Mouse (Mus musculus) pancreas, adult 10 weeks (tissue): ENCODE results near the gene Hist1h2bp. TPM values are rescaled to one million over a fixed set of nuclear protein-coding genes. Genes with fewer than 3 reads are reported as not detected.

Experiments used
- polyA plus RNA-seq: library from polyadenylated mRNA; stranded (reverse); fragments of 350-450 nt; fragmentation: Illumina TruSeq; extraction: RNeasy Lipid Tissue Mini Kit (QIAGEN cat#74804); gene quantifications from one replicate; pipeline ENCODE4 v1.2.3, GENCODE M21; 2015; ENCODE audit warnings: low read depth, low replicate concordance; ENCODE audit not compliant: insufficient read depth

Hist1h2bp gene
- not detected for polyA plus RNA-seq

DNA sequence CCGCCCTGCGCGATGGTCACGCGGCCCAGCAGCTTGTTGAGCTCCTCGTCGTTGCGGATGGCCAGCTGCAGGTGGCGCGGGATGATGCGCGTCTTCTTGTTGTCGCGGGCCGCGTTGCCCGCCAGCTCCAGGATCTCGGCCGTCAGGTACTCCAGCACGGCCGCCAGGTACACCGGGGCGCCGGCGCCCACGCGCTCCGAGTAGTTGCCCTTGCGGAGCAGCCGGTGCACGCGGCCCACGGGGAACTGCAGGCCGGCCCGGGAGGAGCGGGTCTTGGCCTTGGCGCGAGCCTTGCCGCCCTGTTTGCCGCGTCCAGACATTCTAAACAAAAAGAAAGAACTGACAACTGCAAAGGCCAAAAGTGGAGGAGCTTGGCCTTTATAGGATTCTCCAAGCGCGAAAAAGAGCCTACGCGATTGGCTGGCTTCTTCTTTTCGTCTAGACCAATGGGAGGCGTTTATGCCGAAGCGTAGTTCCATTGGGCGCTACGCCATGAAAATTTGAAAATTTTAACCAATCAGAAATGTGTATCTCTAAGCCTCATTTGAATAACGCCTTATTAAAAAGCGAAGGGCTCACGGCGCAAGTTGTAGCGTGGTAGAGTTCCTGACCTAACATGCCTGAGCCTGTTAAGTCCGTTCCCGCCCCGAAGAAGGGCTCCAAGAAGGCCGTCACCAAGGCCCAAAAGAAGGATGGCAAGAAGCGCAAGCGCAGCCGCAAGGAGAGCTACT is at the start of gene Hist1h2bp, which contains the start of gene Hist1h2an:
Gene Hist1h2bp, plus strand, starts transcription at position 563 of the 731 bp plus-strand sequence.
Gene Hist1h2an, minus strand, starts transcription at position 320 of the 731 bp plus-strand sequence.

DNA sequence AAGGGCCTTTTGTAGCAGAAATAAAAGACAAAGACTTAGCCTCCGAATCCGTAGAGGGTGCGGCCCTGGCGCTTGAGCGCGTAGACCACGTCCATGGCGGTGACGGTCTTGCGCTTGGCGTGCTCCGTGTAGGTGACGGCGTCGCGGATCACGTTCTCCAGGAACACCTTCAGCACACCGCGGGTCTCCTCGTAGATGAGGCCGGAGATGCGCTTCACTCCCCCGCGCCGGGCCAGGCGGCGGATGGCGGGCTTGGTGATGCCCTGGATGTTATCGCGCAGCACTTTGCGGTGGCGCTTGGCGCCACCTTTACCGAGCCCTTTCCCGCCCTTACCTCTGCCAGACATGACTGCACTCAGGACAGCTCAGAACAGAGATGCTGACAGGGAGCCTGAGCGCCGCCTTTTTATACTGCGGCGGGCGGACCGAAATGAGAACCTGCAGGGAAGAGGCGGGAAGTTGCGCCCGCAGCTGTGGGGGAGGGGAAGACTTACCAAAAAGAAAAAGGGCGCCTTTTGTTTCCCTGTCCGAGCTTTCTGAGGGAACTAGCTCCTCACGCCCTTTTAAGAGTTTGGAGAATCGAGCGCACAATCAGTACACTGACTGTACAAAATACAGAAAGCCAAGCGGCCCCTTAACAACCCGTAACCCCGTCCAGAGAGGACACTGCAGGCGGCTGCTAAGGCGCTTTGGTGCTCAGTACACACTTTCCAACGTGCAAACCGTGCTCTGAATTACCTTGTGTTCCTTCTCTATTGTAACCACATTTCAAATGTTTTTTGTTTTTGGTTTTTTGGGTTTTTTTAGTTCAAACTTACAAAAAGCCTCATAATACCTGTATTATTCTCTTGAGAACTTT is 36.9 kb upstream of the Hist1h2bp start, which contains the start of gene Hist1h4k:
Gene Hist1h4k, minus strand, starts transcription at position 347 of the 859 bp plus-strand sequence.

DNA sequence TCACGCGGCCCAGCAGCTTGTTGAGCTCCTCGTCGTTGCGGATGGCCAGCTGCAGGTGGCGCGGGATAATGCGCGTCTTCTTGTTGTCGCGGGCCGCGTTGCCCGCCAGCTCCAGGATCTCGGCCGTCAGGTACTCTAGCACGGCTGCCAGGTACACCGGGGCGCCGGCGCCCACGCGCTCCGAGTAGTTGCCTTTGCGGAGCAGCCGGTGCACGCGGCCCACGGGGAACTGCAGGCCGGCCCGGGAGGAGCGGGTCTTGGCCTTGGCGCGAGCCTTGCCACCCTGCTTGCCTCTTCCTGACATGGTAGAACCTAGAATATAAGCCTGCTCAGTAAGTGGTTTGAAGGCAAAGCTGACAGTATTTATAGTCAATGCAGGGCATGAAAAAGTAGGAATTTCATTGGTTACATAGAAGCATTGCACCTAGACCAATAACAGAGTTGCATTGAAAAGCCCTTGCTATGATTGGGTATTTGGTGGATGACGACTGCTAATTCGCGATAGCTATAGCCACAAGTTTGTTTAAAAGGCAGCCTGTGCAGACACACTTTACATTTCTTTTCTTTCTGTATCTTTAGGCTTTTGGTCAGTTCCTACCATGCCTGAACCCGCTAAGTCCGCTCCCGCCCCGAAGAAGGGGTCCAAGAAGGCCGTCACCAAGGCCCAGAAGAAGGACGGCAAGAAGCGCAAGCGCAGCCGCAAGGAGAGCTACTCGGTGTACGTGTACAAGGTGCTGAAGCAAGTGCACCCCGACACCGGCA is 33.6 kb upstream of the Hist1h2bp start, which contains the start of the genes Hist1h2ak and Hist1h2bn:
Gene Hist1h2ak, minus strand, starts transcription at position 304 of the 762 bp plus-strand sequence.
Gene Hist1h2bn, plus strand, starts transcription at position 600 of the 762 bp plus-strand sequence.

DNA sequence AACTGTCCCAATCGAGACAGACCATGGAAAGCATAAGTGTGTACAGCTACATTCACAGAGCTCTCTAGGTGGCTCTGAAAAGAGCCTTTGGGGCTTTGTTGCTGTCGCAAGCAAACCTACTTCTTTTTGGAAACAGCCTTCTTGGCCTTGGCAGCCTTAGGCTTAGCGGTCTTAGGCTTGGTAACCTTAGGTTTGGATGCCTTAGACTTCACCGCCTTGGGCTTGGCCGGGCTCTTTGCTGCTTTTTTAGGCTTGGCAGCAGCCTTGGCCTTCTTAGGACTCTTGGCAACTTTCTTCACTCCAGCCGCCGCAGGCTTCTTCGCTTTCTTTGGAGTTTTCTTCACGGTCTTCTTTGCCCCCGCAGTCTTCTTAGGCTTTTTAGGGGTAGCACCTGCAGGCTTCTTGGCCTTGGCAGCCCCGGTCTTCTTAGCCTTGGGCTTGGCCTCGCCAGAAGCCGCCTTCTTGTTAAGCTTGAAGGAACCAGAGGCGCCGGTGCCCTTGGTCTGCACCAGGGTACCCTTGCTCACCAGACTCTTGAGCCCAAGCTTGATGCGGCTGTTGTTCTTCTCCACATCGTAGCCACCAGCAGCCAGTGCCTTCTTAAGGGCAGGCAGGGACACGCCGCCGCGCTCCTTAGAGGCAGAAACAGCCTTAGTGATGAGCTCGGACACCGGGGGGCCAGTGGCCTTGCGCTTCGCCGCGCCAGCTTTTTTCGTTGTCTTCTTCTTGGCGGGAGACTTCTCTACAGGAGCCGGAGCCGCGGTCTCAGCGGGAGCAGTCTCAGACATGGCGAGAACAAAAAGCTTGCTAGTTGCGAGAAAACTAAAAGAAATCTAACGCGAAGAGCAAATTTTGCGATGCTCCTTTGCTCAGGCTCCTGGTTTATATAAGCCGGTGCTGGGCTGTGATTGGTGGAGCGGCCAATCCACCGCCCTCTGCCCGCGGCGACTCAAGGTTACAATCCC is 7.2 kb upstream of the Hist1h2bp start, which contains the start of gene Hist1h1b:
Gene Hist1h1b, minus strand, starts transcription at position 859 of the 965 bp plus-strand sequence.

GRCm38 (mm10) chr13:21783255-21783617 is 4.0 kb upstream of the Hist1h2bp start, which contains the start of gene Hist1h3i:
Gene Hist1h3i (minus strand): TSS chr13:21783370.

GRCm38 (mm10) chr13:21810073-21810472 is 22.8 kb downstream of the Hist1h2bp start, which contains the start of the genes Hist1h2bq and Hist1h2ao:
Gene Hist1h2bq (minus strand): TSS chr13:21810197.
Gene Hist1h2ao (plus strand): TSS chr13:21810465.

DNA sequence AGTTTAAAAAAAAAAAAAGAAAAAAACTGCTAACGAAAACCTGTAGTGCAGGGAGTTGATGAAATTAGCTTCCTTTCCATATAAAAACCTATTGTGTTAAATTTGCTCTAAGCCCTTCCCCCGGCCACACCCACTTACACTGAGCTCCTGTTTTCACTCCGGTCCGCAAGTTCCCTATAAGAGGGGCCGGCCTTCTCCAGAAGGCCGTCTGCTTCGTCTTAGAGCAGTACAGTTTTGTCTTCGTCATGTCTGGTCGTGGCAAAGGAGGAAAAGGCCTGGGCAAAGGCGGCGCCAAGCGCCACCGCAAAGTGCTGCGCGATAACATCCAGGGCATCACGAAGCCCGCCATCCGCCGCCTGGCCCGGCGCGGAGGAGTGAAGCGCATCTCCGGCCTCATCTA is 24.3 kb downstream of the Hist1h2bp start, which contains the start of gene Hist1h4m:
Gene Hist1h4m, plus strand, starts transcription at position 208 of the 400 bp plus-strand sequence.

GRCm38 (mm10) chr13:21831418-21832394 is 44.4 kb downstream of the Hist1h2bp start, which contains the start of gene Hist1h4n:
Gene Hist1h4n (minus strand): TSS chr13:21832196.

GRCm38 (mm10) chr13:21833461-21833860 is 46.2 kb downstream of the Hist1h2bp start, which contains the start of the genes Hist1h2ap and Hist1h2br:
Gene Hist1h2ap (minus strand): TSS chr13:21833507.
Gene Hist1h2br (plus strand): TSS chr13:21833743.

Other genes starting within 250 kb of the Hist1h2bp start
- gene Olfr1366, start 244.7 kb upstream of the Hist1h2bp start, polyA plus RNA-seq, result not detected
- not detected for gene Olfr1535, start 227.6 kb upstream of the Hist1h2bp start, polyA plus RNA-seq
- gene Olfr1364, start 205.7 kb upstream of the Hist1h2bp start, polyA plus RNA-seq, result not detected
- gene Olfr1362, start 173.4 kb upstream of the Hist1h2bp start, polyA plus RNA-seq, result not detected
- not detected for gene Olfr11, start 144.9 kb upstream of the Hist1h2bp start, polyA plus RNA-seq
- not detected for gene Olfr1361, start 124.1 kb upstream of the Hist1h2bp start, polyA plus RNA-seq
- gene Olfr1360, start 110.1 kb upstream of the Hist1h2bp start, polyA plus RNA-seq, result not detected
- gene Olfr1359, start 89.3 kb upstream of the Hist1h2bp start, polyA plus RNA-seq, result not detected
- not detected for gene Hist1h2bl, start 71.3 kb upstream of the Hist1h2bp start, polyA plus RNA-seq
- gene Hist1h2ai, start 71.0 kb upstream of the Hist1h2bp start, polyA plus RNA-seq, result not detected
- gene Hist1h3h, start 69.8 kb upstream of the Hist1h2bp start, polyA plus RNA-seq, result not detected
- not detected for gene Hist1h2bm, start 65.4 kb upstream of the Hist1h2bp start, polyA plus RNA-seq
- gene Hist1h4j, start 52.4 kb upstream of the Hist1h2bp start, polyA plus RNA-seq, result not detected
- gene Hist1h4k, start 37.0 kb upstream of the Hist1h2bp start, polyA plus RNA-seq, result not detected
- not detected for gene Hist1h2ak, start 33.6 kb upstream of the Hist1h2bp start, polyA plus RNA-seq
- not detected for gene Hist1h2bn, start 33.3 kb upstream of the Hist1h2bp start, polyA plus RNA-seq
- gene Hist1h1b, start 6.8 kb upstream of the Hist1h2bp start, polyA plus RNA-seq, result not detected
- not detected for gene Hist1h3i, start 4.1 kb upstream of the Hist1h2bp start, polyA plus RNA-seq
- gene Hist1h2an, start 243 bp upstream of the Hist1h2bp start, polyA plus RNA-seq, result not detected
- not detected for gene Hist1h2bq, start 22.7 kb downstream of the Hist1h2bp start, polyA plus RNA-seq
- not detected for gene Hist1h2ao, start 23.0 kb downstream of the Hist1h2bp start, polyA plus RNA-seq
- gene Hist1h4m, start 24.3 kb downstream of the Hist1h2bp start, polyA plus RNA-seq, result not detected
- not detected for gene Hist1h4n, start 44.7 kb downstream of the Hist1h2bp start, polyA plus RNA-seq
- not detected for gene Hist1h2ap, start 46.0 kb downstream of the Hist1h2bp start, polyA plus RNA-seq
- 0.76 TPM for gene Hist1h2br, start 46.3 kb downstream of the Hist1h2bp start, polyA plus RNA-seq
- 1.2 TPM for gene Zfp184, start 157.6 kb downstream of the Hist1h2bp start, polyA plus RNA-seq
- gene Pom121l2, start 193.7 kb downstream of the Hist1h2bp start, polyA plus RNA-seq, result not detected
- 1.7 TPM for gene Prss16, start 222.3 kb downstream of the Hist1h2bp start, polyA plus RNA-seq
- gene Hist1h2ah, start 248.1 kb downstream of the Hist1h2bp start, polyA plus RNA-seq, result not detected
- gene Hist1h2bk, start 248.4 kb downstream of the Hist1h2bp start, polyA plus RNA-seq, result not detected